In the genomic region with DNA sequence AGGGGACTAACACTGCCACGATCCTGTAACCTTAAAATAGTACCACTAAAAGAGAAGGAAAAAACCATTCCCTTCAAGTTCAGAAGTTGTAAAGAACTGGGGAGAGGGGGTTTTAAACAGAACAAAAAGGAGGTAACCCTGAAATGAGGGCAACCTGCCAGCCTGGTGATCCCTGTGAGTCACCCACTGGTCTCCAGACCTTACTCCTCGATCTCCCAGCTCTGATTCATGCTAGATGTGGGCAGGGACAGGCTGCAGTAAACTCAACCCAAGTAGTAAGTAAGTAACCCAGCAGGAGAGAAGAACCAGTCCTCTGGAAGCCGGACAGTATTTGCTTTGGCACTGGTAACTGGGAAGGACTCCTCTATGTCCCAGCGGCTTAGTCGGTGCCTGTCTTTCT, we compare ENCODE assay signal across 22 mouse cellular contexts.
DNase-seq lines count a peak whose midpoint lies in the region.
"Had no signal": no experiment of that assay in that cellular context is flagged by ENCODE, and none has a peak within 500 bp of the region (broad histone marks: within the 10 kb centered on the region; RNA-seq: fewer than 3 reads in every experiment).

No protein-coding gene starts in this region.

- peak; percentile 4 for DNase-seq in kidney, adult 11 months
- no peak for DNase-seq in kidney, postnatal 10 days
- peak; percentile 39 for DNase-seq in adrenal gland, adult 8-10 months
- peak; percentile 32 for DNase-seq in brain, adult 2 months (ENCODE audit: low read depth, low spot score)
- no peak for DNase-seq in cerebellum, postnatal 10 days
- DNase-seq in cerebellum, adult 11-12 months: no peak
- no peak for DNase-seq in cerebellum, adult 9-11 months
- DNase-seq: cerebellum, adult 18-20 months; cerebellum, postnatal 25 days; gastrocnemius, adult 2 months; gastrocnemius, postnatal 36 days; heart, adult 2 months; heart, postnatal 4 days; kidney, adult 18-20 months; layer of hippocampus, postnatal 36 days; left cerebral cortex, postnatal 4 days; liver, postnatal 0 days; lung, postnatal 4 days; retina, postnatal 1 day; right cerebral cortex, postnatal 25 days; spleen, adult 18-20 months; thymus, postnatal 14 days had no signal

Comparison
In these comparisons a context has a peak if more than half of its experiments do, and no peak if none do; other contexts are left out.
1. DNase-seq: peak in kidney, adult 11 months (single experiment), adrenal gland, adult 8-10 months (single experiment) and brain, adult 2 months (single experiment); none in kidney, postnatal 10 days (single experiment), cerebellum, postnatal 10 days (0 of 2), cerebellum, adult 11-12 months (single experiment) and cerebellum, adult 9-11 months (single experiment).